Mouse (Mus musculus): Measurements from ENCODE around the gene Tet2. TPM values are rescaled to one million over a fixed set of nuclear protein-coding genes. Genes with fewer than 3 reads are reported as not detected.

The Tet2 gene
- total RNA-seq, 2 experiments from 2014 or later = 12.7 to 19.7 TPM

- no peak for ATAC-seq (replicated peaks; ENCODE audit: low FRiP score, poor library complexity, severe bottlenecking)
Observed at GRCm38 (mm10) chr3:133524341-133525050, 20.4 kb downstream of the Tet2 start.

- ATAC-seq (replicated peaks; ENCODE audit: low FRiP score, poor library complexity, severe bottlenecking) = no peak
Observed at GRCm38 (mm10) chr3:133523191-133523590, 21.7 kb downstream of the Tet2 start.

GRCm38 (mm10) chr3:133522289-133522688 is 22.6 kb downstream of the Tet2 start:
- ATAC-seq (replicated peaks; ENCODE audit: low FRiP score, poor library complexity, severe bottlenecking) = no peak

- ATAC-seq (replicated peaks; ENCODE audit: low FRiP score, poor library complexity, severe bottlenecking) = no peak
Observed at GRCm38 (mm10) chr3:133518801-133519200, 26.1 kb downstream of the Tet2 start.

- no peak for ATAC-seq (replicated peaks; ENCODE audit: low FRiP score, poor library complexity, severe bottlenecking)
Observed at GRCm38 (mm10) chr3:133518116-133518515, 26.8 kb downstream of the Tet2 start.

GRCm38 (mm10) chr3:133517406-133517805 is 27.5 kb downstream of the Tet2 start:
- no peak for ATAC-seq (replicated peaks; ENCODE audit: low FRiP score, poor library complexity, severe bottlenecking)

- no peak for ATAC-seq (replicated peaks; ENCODE audit: low FRiP score, poor library complexity, severe bottlenecking)
Observed at GRCm38 (mm10) chr3:133516137-133516536, 28.8 kb downstream of the Tet2 start.

- ATAC-seq (replicated peaks; ENCODE audit: low FRiP score, poor library complexity, severe bottlenecking) = no peak
Observed at GRCm38 (mm10) chr3:133515204-133515969, 29.6 kb downstream of the Tet2 start.

GRCm38 (mm10) chr3:133514290-133514689 is 30.6 kb downstream of the Tet2 start:
- no peak for ATAC-seq (replicated peaks; ENCODE audit: low FRiP score, poor library complexity, severe bottlenecking)

- ATAC-seq (replicated peaks; ENCODE audit: low FRiP score, poor library complexity, severe bottlenecking) = no peak
Observed at GRCm38 (mm10) chr3:133513475-133513874, 31.5 kb downstream of the Tet2 start.

- no peak for ATAC-seq (replicated peaks; ENCODE audit: low FRiP score, poor library complexity, severe bottlenecking)
Observed at GRCm38 (mm10) chr3:133510368-133510767, 34.6 kb downstream of the Tet2 start.

GRCm38 (mm10) chr3:133509796-133510195 is 35.1 kb downstream of the Tet2 start:
- ATAC-seq (replicated peaks; ENCODE audit: low FRiP score, poor library complexity, severe bottlenecking) = no peak

- ATAC-seq (replicated peaks; ENCODE audit: low FRiP score, poor library complexity, severe bottlenecking) = no peak
Observed at GRCm38 (mm10) chr3:133508881-133509280, 36.1 kb downstream of the Tet2 start.

GRCm38 (mm10) chr3:133506289-133506954 is 38.5 kb downstream of the Tet2 start:
- no peak for ATAC-seq (replicated peaks; ENCODE audit: low FRiP score, poor library complexity, severe bottlenecking)

- ATAC-seq (replicated peaks; ENCODE audit: low FRiP score, poor library complexity, severe bottlenecking) = no peak
Observed at GRCm38 (mm10) chr3:133496953-133497352, 48.0 kb downstream of the Tet2 start.

- no peak for ATAC-seq (replicated peaks; ENCODE audit: low FRiP score, poor library complexity, severe bottlenecking)
Observed at GRCm38 (mm10) chr3:133491370-133491769, 53.6 kb downstream of the Tet2 start.

GRCm38 (mm10) chr3:133488022-133488725 is 56.8 kb downstream of the Tet2 start:
- ATAC-seq (replicated peaks; ENCODE audit: low FRiP score, poor library complexity, severe bottlenecking) = no peak

GRCm38 (mm10) chr3:133482887-133483286 is 62.1 kb downstream of the Tet2 start:
- no peak for ATAC-seq (replicated peaks; ENCODE audit: low FRiP score, poor library complexity, severe bottlenecking)

- ATAC-seq (replicated peaks; ENCODE audit: low FRiP score, poor library complexity, severe bottlenecking) = no peak
Observed at GRCm38 (mm10) chr3:133478987-133479386, 66.0 kb downstream of the Tet2 start.

- no peak for ATAC-seq (replicated peaks; ENCODE audit: low FRiP score, poor library complexity, severe bottlenecking)
Observed at GRCm38 (mm10) chr3:133473781-133474180, 71.2 kb downstream of the Tet2 start.

Data from erythroblast, adult 5-6 weeks (primary cell).